Mouse (Mus musculus) kidney, adult 11 months (tissue): Measurements from ENCODE around the gene Bud23.

Experiments
- DNase-seq: peaks from one replicate; pipeline ENCODE4 v3.0.0; 2022

Bud23 gene

DNA sequence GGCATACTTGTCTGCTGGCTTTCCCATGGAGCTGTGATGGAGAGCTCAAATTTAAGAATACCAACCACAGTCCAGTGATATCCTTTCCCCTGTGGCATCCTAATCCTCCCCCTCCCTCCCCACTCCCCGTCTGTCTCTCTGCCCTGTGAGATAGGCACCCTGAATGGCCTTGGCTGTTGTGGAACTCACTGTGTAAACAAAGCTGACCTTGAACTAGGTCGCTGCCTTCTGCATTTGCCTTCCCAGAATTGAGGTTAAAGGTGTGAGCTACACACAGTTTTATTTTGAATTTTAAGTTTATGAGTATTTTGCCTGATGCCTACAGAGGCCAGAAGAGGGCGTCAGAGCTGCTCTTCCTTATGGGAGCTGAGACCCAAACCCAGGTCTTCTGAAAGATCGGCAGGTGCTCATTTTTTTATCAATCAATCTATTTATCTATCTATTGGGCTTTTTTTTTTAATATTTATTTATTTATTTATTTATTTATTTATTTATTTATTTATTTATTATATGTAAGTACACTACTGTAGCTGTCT lies 48.5 kb downstream of the Bud23 start:
- DNase-seq, result no peak

DNA sequence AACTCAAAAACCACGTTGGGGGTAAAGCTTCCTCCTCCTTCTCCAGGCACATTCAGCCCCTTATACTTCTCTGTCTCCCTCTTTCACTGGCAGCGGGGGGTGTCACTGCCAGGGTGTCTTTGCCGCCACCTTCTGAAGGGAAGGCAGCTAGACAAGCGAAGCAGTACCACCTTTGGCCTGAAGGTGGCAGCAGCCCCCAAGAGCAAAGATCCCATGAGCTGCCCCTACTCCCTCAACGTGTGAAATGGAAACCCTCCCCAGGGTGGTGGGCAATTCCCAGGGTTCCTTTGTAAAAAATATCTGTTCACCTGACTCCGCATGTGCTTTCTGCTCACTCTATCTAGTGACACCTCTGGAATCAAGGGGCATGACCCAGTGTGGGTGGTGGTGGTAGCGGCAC lies 49.3 kb downstream of the Bud23 start:
- DNase-seq, result peak; percentile 78

DNA sequence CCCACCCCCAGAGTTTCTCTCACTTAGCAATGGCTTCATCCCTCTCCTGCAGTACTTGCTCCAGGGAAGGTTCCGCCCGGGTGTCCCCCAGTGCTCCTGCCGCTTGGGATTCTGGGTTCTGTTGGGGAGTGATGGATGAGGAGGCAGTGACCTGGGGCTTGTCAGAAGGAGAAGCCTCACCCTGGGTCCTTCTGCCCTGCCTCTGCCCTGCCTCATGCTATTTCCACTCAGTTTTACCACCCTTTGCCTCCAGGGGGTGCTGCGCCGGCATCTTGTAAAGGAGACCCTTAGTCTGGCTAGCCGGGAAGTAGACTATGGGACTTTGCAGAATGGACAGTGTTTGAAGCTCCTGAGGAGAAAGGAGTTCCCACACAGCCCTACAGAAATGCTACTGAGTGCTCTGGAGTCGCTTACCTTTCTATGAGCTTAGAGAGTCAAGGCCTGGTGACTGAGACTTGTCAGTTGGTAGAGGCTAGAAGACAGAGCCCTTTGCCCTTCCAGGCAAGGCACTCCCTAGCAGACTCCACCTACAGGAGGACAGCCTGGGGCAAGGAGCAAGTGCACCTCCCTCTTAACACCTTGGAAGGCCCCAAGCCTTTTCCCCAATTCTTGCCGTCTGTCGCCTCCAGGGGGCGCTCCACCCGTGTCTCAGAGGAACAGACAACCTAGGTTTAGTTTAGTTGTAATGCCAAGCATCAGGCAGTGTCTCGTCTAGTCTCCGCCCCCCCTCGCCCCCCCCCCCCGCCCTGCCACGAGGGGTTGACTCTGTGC lies 51.9 kb downstream of the Bud23 start:
- DNase-seq, result peak; percentile 86

DNA sequence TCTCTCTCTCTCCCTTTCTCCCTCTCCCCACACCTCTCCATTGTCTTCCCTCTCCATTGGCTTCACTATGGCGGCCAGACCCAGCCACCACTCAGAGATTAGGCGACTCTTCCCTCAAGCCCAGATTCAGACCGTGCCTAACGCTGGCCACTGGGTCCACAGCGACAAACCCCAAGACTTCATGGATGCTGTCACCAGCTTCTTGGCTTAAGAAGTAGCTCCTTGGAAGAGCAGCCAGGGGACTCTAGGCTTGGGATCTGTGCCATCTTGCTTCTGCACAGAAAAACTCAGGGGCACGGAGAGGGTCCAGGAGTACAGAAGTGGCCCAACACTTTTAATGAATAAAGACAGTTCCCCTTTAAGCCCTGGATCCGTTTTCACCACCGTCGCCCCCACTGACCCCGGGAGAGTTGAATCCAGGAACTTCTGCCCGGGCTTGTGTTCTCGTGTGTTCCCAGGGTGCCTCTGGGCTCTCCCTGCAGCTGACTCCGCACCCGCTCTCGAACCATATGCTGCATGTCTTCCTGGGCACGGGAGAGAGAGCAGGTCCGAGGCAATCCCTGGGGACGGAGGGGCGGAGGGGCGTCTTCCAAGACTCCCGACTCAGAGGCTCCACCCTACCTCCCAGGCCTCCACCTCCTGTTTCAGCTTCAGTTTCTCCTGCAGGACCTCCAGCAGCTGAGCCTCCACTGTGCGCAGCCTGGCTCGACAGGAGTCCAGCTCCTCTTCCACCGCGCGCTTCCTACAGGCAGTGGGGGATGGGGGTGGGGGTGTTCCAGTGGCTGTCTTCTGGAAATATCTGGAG lies 52.7 kb downstream of the Bud23 start:
- DNase-seq, result no peak

DNA sequence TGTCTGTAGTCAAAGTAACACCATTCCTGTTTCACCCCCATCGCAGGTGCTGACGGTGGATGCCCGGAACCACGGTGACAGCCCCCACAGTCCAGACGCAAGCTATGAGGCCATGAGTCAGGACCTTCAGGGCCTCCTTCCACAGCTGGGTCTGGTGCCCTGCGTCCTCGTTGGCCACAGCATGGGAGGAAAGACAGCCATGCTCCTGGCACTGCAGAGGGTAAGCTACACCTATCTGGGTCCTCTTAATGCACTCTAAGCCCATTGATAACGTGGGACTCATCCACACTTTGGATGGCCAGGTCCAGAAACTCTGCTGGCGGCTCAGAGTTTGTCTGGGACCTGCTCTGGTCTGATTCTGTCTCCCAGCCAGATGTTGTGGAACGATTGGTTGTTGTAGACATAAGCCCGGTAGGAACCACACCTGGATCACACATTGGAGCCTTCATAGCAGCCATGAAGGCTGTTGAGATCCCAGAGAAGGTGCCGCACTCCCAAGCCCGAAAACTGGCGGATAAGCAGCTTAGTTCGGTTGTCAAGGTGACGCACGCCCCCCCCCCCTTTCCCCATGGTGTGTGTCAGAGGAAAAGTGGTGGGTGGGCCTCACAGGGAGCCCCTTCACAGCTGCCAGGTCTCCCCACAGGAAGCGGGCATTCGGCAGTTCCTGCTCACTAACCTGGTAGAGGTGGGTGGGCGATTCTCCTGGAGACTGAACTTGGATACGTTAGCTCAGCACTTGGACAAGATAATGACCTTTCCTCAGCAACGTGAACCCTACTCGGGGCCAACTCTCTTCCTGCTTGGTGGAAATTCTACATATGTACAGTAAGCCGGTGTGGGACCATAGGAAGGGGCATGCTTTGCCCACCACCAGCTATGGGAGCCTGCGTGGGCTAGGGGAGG lies 53.7 kb downstream of the Bud23 start:
- no peak for DNase-seq

DNA sequence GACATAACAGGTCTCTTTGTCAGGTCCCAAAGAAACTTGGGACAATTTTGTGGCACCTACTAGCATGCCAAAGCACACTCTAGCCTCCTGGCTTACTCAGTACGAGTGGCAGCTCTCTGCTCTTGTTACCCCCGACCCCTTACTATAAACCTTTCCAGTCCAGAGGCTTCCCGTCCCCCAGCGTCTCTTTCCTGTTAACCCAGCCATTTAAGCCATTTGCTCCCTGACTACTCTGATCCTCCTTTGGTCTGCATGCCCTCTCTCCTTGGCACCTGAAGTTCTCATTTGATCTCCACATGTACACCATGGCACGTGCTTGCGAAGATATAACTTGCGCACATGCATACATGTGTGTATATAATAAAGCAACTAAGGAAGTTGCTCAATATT lies 54.4 kb downstream of the Bud23 start:
- DNase-seq, result no peak

DNA sequence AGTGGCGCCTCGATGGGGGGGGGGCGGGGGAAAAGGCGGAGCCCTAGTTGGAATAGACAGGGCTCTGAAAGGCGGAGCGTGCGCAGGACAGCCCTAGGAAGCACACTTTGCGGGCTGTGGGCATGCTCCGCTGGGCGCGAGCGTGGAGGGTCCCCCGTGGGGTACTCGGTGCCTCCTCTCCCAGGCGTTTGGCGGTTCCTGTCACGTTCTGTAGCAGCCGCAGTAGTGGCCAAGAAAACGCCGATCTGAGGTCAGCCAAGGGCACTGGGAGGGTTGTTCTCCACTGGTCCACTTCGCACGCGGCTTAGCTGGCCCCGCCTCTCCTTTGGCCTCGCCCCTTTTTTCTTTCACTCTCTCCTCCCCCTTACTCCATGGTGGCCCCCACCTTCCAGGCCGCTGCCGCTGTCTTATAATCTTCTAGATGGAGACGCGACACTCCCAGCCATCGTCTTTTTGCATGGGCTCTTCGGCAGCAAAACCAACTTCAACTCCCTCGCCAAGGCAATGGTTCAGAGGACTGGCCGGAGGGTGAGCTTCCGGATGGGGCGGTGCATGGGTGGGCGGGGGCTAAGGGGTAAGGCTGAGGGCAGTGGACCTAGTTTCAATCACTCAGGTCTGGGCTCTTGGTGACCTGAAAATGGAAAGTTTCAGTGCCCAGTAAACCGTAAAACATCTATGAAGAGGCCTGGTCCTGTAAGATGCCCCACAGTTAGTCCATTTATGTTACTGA lies 55.0 kb downstream of the Bud23 start:
- peak; percentile 94 for DNase-seq

DNA sequence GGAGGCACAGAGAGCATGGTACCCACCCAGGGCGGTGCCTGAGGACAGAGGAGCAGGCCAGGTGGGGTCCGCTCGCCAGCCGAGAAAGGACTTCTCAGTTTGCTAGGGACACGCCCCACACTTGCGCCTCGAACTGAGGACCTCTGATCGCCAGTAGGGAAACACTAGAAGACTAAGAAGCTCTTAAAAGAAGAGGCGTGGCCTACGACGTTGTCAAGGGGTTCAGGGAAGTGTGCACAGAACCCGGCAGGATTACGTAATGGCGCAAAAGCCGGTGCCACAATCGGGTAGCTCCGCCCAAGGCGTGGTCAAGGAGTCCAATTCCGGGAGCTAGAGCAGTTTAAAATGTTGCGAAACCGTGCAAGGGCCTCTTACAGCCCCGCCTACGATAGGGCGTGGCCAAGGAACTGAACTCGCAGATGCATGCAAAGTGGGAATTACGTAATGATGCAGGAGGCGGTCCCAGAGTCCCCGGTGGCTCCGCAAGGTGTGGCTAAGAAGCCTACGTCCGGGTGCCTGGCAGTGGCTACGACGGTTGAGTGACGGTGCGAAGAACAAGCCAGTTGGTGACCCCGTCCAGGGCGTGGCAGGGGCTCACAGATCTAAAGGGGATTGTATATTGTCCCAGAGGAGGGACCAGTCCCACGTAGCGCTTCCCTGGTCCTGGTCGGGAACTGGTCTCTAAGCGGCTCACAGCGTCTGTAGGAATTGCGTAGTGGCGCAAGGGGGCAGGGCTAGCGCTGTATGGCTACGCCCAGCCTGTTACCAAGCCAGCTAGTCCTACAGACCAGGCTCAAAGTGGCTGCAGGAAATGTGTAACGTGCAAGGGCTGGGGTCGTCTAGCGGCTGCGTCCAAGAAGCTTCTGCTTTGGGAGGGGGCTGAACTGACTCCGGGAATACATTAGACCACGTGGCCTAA lies 55.8 kb downstream of the Bud23 start, which contains the start of gene Abhd11:
TSS of gene Abhd11 (plus strand) at position 482 of the 919 bp plus-strand sequence.
- DNase-seq, result peak; percentile 100

DNA sequence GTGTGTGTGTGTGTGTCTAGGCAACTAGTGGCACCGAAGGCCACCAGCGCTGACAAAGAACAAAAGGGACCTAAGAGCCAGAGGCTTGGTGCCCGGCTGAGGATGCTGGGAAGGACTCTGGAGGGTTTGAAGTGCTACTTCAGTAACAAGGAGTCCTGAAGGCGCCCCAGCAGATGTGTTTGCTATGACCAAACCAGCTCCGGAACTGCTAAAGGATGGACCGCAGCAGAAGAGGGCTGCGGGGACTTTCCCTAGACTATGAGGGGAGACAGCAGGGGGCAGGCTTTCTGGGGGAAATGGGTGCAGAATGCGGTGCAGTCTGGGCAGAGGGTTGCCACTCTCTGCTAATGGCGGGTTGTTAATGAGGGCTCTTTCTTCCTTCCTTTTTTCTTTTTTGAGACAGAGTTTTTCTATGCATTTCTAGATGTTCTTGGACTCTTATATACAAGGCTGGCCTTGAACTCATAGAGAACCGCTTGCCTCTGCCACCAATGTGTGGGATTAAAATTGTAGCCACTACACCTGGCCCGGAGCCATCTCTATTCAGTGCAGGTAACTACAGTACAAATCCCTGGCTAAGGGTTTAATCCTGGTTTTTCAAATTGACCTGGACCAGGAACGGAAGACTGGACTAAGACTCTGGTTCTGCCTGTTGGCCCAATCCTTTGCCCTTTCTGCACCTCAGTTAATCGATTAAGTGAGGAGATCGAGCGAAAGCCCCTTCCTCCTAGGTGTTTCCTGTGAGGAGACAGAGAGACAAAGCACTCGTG lies 56.8 kb downstream of the Bud23 start:
- peak; percentile 62 for DNase-seq
